Mouse (Mus musculus): ENCODE measurements around the gene Anxa4. TPM values are rescaled to one million over a fixed set of nuclear protein-coding genes. Genes with fewer than 3 reads are reported as not detected.
A peak's percentile ranks its signal among the peaks of the same experiment; 100 is the strongest.

The Anxa4 gene
- total RNA-seq (2021): 10 to 100 TPM; 69.6 to 78.0 TPM
- polyA plus RNA-seq (2012; rRNA removed): 16.7 TPM in 2 replicates
- long read RNA-seq, transcript Anxa4-201 (13 exons, 2,002 nt): major isoform, 57 of 62 reads
- long read RNA-seq, partial matches to known transcripts: 1 of 62 reads
- long read RNA-seq, other reads (novel, unspliced or antisense): 3 of 62 reads

- DNase-seq: peak; percentile 91
Measured at GRCm38 (mm10) chr6:86793021-86793815, at the start of gene Anxa4. Gene Anxa4, minus strand, starts transcription at chr6:86793584.

DNA sequence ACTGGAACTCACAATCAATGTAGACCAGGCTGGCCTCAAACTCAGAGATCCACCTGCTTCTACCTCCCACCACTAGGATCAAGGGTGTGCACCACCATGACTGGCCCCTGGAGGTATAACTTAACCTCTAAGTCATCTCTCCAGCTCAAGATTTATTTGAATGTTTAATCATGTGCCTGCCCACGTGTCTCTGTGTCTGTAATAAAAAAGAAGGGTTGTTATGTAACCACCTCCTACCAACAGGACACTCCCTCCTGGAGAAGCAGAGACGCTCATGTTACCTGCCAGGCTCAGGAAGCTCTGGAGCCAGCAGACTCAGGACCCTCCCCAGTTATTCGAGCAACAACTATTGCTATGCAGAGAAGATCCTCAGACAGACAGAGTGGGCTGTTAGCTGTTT is 48.6 kb upstream of the Anxa4 start:
- no peak for DNase-seq

GRCm38 (mm10) chr6:86839089-86839488 is 45.7 kb upstream of the Anxa4 start:
- DNase-seq: no peak

GRCm38 (mm10) chr6:86832802-86833502 is 39.6 kb upstream of the Anxa4 start:
- DNase-seq: peak; percentile 19

GRCm38 (mm10) chr6:86830738-86831500 is 37.5 kb upstream of the Anxa4 start:
- DNase-seq: peak; percentile 30

GRCm38 (mm10) chr6:86829768-86830167 is 36.4 kb upstream of the Anxa4 start:
- no peak for DNase-seq

DNA sequence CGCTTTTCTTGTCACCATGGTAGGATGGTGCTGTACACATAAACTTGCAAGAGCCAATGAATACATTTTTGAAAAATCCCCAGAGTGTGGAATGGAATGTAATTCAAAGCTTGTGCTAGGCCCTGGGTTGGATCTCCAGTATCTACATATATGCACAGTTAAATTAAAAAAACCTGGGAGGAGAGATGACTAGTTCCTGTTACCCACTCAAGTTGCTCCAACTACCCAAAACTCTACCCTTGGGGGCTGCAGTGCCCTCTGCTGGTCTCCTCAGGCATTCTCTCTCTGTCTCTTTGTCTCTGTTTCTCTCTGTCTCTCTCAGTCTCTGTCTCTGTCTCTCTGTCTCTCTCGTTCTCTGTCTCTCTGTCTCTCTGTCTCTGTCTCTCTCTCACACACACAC is 34.0 kb upstream of the Anxa4 start:
- DNase-seq: no peak

DNA sequence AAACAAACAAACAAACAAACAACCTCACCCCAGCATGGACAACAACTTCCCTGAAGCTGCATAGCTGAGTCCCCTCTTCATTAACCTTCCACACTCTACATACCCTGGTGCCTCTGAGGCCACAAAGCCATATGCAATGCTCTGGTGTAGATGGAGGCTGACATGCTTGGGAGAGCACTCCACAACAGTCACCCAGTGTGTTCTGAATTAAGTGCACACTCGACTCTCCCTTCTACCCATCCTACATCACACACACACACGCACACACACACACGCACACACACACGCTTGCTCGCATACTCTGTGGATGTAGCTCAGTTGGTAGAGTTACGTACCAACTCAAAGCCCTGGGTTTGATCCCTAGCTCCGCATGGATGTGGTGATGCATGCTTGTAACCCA is 31.0 kb upstream of the Anxa4 start:
- no peak for DNase-seq

GRCm38 (mm10) chr6:86823824-86824223 is 30.4 kb upstream of the Anxa4 start:
- DNase-seq: peak; percentile 47

DNA sequence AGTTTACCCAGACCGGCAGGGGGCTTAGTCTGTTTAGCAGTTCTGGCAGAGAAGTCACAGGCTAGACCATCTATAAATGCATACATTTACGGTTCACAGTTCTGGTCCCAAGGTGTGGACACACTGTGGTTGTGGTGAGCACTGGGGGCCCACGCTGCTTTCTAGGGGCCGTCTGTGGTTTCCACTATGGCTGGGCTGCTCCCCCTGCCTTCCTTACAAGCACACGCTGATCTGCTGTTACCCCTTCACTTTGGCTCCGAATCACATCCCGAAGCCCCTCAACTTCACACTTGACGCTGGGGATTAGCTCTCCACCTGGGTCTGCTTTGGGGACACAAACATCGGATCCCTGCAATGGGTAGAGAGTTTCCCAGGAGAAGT is 29.7 kb upstream of the Anxa4 start:
- no peak for DNase-seq

- DNase-seq: peak; percentile 48
Measured at GRCm38 (mm10) chr6:86822285-86823050, 29.1 kb upstream of the Anxa4 start.

DNA sequence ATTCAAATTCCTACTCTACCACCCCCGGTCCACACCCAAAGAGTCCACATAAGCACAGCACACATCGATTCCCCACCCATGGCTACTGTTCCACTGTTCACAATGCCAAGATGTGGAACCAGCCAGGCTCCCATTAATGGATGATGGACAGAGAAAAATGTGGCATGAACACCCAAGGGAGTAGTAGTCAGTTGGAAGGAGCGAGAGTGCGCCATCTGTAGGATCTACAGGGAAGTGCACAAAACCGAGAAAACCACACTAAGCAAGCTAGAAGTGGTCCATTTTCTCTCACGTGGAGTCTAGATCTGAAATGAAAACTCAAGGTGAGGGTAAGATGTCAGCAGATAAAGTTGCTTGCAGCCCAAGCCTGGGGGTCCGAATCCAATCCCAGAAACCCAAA is 27.3 kb upstream of the Anxa4 start:
- peak; percentile 12 for DNase-seq

- DNase-seq: no peak
Measured at GRCm38 (mm10) chr6:86819926-86820325, 26.5 kb upstream of the Anxa4 start.

GRCm38 (mm10) chr6:86818914-86819313 is 25.5 kb upstream of the Anxa4 start:
- no peak for DNase-seq

- DNase-seq: peak; percentile 38
Measured at GRCm38 (mm10) chr6:86816586-86816985, 23.2 kb upstream of the Anxa4 start.

DNA sequence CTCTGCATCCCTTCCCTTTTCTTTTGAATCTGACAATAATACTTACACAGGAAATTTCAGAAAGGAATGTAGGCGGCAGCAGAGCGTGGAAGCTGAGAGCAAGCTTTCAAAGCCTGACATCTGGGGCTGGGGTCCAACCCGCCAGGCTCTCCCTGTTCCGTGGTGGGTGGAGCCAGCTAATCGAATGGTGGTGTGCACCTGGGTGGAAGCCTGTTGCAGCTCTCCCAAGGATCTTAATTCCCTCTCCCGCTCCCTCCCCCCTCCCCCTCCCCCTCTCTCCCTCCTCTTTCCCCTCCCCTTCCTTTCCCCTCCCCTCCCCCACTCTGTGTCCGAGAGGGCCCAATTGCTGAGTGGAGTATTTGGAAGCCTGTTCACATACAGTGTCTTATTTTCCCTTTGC is 22.1 kb upstream of the Anxa4 start:
- DNase-seq: no peak

DNA sequence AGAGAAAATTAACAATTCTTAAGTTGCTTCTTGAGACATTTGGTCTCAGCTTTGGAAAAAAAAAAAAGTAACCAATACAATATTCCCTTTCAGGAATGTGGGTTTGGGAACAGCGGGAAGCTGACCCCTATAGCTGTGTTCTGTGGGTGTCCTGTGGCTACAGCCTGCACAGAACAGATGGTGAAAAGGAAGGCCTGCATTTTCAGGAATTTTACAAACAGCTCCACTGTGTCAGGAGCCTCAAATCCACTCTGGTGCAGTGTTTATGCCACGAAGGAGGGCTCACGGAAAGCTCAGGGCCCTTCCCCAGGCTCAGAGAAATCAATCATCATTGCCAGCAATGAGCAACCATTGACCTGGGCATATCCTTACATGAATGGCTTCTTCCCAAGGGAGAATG is 21.5 kb upstream of the Anxa4 start:
- no peak for DNase-seq

GRCm38 (mm10) chr6:86813341-86813740 is 20.0 kb upstream of the Anxa4 start:
- peak; percentile 43 for DNase-seq

GRCm38 (mm10) chr6:86812919-86813318 is 19.5 kb upstream of the Anxa4 start:
- DNase-seq: no peak

DNA sequence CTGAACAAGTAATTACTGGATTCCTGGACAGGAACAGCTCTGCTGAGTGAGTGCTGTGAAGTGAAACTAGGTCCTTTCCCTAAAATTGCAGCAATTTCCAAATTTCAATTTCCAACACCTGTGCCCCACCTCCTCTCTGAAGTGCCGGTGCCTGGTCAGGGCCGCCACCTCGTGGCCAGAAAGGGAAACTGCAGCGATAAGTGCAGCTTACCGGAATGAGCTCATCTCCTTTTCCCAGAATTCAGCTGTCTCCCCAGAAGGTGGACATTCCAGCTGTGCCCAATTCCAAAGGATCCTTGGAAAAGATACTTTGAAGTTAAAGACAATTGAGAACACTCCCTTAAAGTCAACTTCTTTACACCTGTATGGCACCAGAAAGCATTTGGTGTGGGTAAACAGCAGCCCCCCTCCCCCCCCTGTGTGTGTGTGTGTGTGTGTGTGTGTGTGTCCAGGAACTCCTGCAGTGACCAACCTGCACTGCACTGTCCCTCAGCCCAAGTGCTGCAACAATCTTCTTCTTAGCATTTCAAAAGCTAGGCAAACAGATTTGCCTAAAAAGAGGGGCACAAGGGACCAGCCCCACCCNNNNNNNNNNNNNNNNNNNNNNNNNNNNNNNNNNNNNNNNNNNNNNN is 13.2 kb upstream of the Anxa4 start:
- DNase-seq: peak; percentile 80

DNA sequence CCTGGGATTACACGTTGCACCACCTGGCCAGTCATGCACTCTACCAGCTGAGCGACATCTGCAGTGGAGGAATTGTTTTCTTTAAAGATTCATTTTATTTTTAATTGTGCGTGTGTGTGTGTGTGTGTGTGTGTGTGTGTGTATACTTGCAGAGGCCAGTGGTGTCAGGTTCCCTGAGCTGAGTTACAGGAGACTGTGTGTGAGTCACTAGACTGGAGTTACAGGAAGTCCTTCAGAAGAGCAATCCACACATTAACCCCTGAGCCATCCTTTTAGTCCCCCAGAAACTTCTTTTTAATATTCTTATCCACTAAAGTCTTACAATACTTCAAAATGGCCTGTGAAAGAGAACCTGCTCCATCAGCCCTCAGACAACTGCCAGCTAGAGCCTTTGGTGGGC is 11.3 kb upstream of the Anxa4 start:
- DNase-seq: no peak
